Mouse (Mus musculus) embryonic facial prominence, embryonic 11.5 days (tissue): ENCODE data around the gene Gm5148. TPM values are rescaled to one million over a fixed set of nuclear protein-coding genes. Genes with fewer than 3 reads are reported as not detected.

Experiments used
- ATAC-seq: fragments of 200-750 bp; cut with Nextera tagmentation; replicated peaks from 2 replicates; pipeline ENCODE4 v1.8.0; 2017; ENCODE audit warnings: low read depth; ENCODE audit not compliant: insufficient number of reproducible peaks, low FRiP score, low TSS enrichment
- DNase-seq: peaks from one replicate; pipeline ENCODE4 v3.0.0-alpha.2; 2015; ENCODE audit warnings: low spot score
- H3K27ac ChIP-seq: fragments of 300-500 bp; sonication (generic); replicated peaks from 2 replicates; pipeline ENCODE4 v1.5.1; 2014; ENCODE audit warnings: mild to moderate bottlenecking, low read depth, low read length, control low read depth
- H3K27me3 ChIP-seq: fragments of 300-500 bp; sonication (generic); 2 replicates; pipeline ENCODE4 v1.6.1; 2014; ENCODE audit warnings: mild to moderate bottlenecking, low read length, moderate library complexity, mixed read lengths; ENCODE audit not compliant: control insufficient read depth, insufficient read depth
- H3K36me3 ChIP-seq: fragments of 300-500 bp; sonication (generic); replicated peaks from 2 replicates; pipeline ENCODE4 v1.6.1; 2014; ENCODE audit warnings: low read depth, mild to moderate bottlenecking, low read length, moderate library complexity, mixed read lengths; ENCODE audit not compliant: control insufficient read depth, insufficient read depth
- H3K4me1 ChIP-seq: fragments of 300-500 bp; sonication (generic); 2 replicates; pipeline ENCODE4 v1.6.1; 2014; ENCODE audit warnings: low read length, mixed read lengths; ENCODE audit not compliant: control insufficient read depth, insufficient read depth
- H3K4me2 ChIP-seq: fragments of 300-500 bp; sonication (generic); 2 replicates; pipeline ENCODE4 v1.6.1; 2014; ENCODE audit warnings: low read depth, mild to moderate bottlenecking, control low read depth, low read length, moderate library complexity
- H3K4me3 ChIP-seq: fragments of 300-500 bp; sonication (generic); 2 replicates; pipeline ENCODE4 v1.5.1; 2014; ENCODE audit warnings: low read depth, low read length, control low read depth
- H3K9ac ChIP-seq: fragments of 300-500 bp; sonication (generic); replicated peaks from 2 replicates; pipeline ENCODE4 v1.6.1; 2014; ENCODE audit warnings: mild to moderate bottlenecking, control low read depth, low read length
- H3K9me3 ChIP-seq: fragments of 300-500 bp; sonication (generic); replicated peaks from 2 replicates; pipeline ENCODE4 v1.6.1; 2016; ENCODE audit warnings: mild to moderate bottlenecking, low read length, inconsistent platforms, mixed read lengths; ENCODE audit not compliant: control insufficient read depth
- WGBS: fragments of 180-500 bp; shearing (Covaris S2); extraction: QIAGEN DNeasy Blood & Tissue Kit; methylation state at CpG from one replicate; pipeline ENCODE4 v1.1.7; 2014; 5-methylcytosine and 5-hydroxymethylcytosine counted together
- polyA plus RNA-seq: library from polyadenylated mRNA; unstranded; fragments of >200 nt; fragmentation: Nextera tagmentation; extraction: Ambion mirVana; gene quantifications from 2 replicates; pipeline ENCODE4 v1.2.1, GENCODE M21; 2014

Gene Gm5148
- 2.6 and 3.7 TPM in 2 replicates for polyA plus RNA-seq

DNA sequence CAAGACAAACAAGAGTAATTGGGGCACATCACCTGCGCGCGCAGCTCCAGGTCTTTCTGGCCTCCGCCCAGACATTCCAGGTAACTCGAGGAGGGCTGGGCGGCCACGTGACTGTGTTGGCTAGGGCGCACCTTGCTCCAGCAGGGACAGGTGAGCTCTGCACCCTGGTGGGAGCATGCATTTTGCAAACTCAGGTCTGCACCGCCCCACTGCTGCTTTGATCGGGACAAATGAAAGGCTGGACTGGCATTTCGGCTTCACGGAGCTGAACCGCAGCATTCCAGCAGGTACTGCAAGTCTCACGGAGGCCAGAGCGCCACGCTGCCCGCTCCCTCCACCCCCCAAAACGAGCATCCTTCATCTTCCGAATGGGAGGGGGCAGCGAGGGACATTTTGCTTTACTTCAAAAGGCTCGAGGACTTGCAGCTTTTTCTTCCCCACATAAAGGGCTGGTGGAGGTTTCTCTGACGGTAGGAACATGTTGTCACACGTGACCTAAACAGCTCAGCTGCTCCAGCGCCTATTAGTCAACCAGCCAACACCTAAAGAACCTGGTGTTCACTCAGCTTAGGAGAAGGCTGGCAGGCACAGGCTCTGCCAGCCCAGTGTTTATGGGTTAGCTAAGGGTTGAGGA is at the start of gene Gm5148:
TSS of gene Gm5148 (minus strand) at position 320 of the 634 bp plus-strand sequence.
- peak within 1 kb of the TSS; percentile 42; the same call in 1 of the 2 replicates for H3K27ac ChIP-seq

DNA sequence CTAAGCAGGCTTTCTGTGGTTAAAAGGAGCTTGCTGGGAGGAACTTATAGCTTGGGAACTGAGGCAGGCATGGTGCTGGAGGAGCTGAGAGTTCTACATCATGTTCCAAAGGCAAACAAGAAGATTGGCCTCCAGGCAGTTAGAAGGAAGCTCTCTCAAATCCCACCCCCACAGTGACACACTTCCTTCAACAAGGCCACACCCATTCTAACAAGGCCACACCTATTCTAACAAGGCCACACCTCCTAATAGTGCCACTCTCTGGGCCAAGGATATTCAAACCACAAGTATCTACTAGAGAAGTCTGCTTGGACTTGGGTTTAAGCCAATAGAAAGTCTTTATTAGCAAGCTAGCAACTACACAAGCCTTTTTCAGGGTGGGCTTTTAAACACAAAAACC is 46.7 kb upstream of the Gm5148 start:
- Histone ChIP-seq H3K4me2 (no peak overlapping the region), H3K9me3 (no peaks in the 10 kb centered on the region), H3K36me3 (no peaks in the 10 kb centered on the region), H3K4me1 (peaks cover 2% of the 10 kb centered on the region; the same call in 1 of the 2 replicates), H3K4me3 (no peak overlapping the region), H3K9ac (no peak overlapping the region), H3K27me3 (no peaks in the 10 kb centered on the region), H3K27ac (no peak overlapping the region)
- DNase-seq (no peak), ATAC-seq (no peak)

More for the DNA sequence above, at the start of gene Gm5148:
- Histone ChIP-seq H3K4me3 (peak within 1 kb of the TSS; percentile 32), H3K9me3 (no peaks in the 10 kb centered on the region), H3K27me3 (no peaks in the 10 kb centered on the region), H3K4me1 (peaks cover 7% of the 10 kb centered on the region), H3K9ac (peak within 1 kb of the TSS; percentile 48), H3K4me2 (peak within 1 kb of the TSS; percentile 77), H3K36me3 (no peaks in the 10 kb centered on the region)
- ATAC-seq (peak; percentile 78), DNase-seq (peak; percentile 70)
- WGBS: 3% methylated on average over 24 of the region's 24 CpGs

DNA sequence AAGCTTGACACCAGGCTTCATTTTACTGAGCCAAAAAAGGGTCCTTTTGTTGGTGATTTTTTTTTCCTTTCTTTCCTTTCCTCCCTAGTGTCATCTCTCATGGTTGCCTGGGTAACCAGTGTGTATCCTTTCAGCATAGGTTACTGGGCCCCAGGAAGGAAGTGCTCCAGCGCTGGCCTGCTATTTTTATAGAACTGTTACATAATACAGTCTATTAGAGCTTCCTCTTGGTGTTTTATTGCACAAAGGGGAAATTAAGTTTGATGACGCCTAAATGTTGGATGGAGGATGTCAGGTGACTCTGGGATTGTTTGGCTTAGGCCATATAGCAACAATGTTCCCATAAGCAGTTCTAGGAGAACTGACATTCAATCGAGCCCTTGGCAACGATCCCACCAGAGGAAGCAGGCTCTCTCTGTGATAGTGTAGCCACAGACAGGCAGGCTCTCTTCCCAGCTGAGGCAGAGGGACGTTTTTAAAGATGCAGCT is 45.0 kb upstream of the Gm5148 start:
- WGBS: 15% methylated on average over 5 of the region's 5 CpGs
- Histone ChIP-seq H3K27me3 (no peaks in the 10 kb centered on the region), H3K9ac (no peak overlapping the region), H3K4me3 (no peak overlapping the region), H3K27ac (0 out of 2 replicates have a peak overlapping the region, but pooled peaks have one; percentile 14), H3K36me3 (no peaks in the 10 kb centered on the region), H3K4me1 (peaks cover 2% of the 10 kb centered on the region; the same call in 1 of the 2 replicates), H3K4me2 (no peak overlapping the region), H3K9me3 (no peaks in the 10 kb centered on the region)
- ATAC-seq (peak; percentile 79), DNase-seq (peak; percentile 74)

DNA sequence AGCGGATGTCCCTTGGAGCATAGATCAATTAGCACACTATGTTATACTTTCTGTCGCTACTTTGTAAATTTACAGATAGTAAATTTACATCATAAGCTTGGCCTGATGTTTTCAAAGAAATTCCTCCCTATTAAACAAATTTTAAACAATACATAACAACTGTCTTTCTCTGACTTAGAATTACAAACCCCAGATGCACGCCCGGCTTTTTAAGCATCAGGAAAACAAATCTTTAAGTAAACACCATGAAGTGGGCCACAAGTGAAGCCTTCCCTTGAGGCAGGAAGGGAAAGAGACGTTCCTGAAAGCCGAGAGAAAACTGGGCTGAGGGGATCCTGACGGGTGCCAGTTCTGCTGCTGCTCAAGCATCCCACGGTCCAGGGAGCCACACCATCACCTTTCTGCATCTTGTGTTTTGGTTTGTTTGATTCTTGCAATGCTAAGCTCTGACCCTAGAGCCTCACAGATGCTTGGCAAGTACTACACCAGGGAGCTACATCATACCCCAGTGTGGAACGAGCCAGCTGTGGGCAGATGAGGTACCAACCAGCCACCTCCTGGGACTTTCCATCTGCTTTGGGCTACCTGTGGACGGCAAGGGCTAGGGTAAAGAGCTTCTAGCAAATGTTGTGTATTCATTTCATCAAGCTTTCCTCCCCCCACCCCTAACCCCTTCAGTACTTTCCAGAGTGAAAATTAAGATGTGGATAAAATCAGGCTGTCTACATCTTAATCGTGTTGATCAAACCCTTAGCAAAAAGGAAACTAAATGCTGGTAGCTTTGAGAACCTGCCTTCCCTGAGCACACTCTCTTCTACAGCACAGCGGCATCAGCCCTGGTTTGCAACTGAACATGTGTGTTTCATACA is 43.1 kb upstream of the Gm5148 start:
- no peaks in the 10 kb centered on the region for H3K36me3 ChIP-seq
- ATAC-seq (no peak), DNase-seq (no peak)
- no peaks in the 10 kb centered on the region for H3K27me3 ChIP-seq
- no peak overlapping the region for H3K27ac ChIP-seq
- 62% methylated on average over 12 of the region's 12 CpGs for WGBS
- H3K4me1 ChIP-seq: peaks cover 2% of the 10 kb centered on the region; the same call in 1 of the 2 replicates
- H3K4me2 ChIP-seq: no peak overlapping the region
- H3K9me3 ChIP-seq: no peaks in the 10 kb centered on the region
- no peak overlapping the region for H3K4me3 ChIP-seq
- no peak overlapping the region for H3K9ac ChIP-seq

DNA sequence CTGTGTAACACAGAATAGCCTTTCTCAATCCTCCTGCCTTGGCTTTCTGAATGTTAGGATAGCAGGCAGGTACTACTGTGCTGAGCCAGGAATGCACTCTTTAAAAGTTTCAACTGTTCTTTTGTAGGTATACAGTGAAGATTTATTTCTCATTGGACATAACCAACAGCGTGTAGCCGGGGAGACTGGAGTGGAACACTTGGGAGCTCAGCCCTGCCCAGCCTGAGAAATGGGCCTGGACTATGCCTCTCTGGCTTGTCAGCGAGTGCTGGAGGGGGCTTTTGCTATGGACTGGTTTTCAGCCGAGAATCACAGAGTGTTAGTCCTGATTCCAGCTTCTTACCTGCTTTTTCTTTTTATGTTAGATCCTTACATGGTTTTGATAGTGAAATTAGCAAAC is 42.3 kb upstream of the Gm5148 start:
- Histone ChIP-seq H3K36me3 (no peaks in the 10 kb centered on the region), H3K9me3 (no peaks in the 10 kb centered on the region), H3K27me3 (no peaks in the 10 kb centered on the region), H3K4me3 (no peak overlapping the region), H3K4me1 (peaks cover 2% of the 10 kb centered on the region; the same call in 1 of the 2 replicates), H3K9ac (no peak overlapping the region), H3K27ac (no peak overlapping the region), H3K4me2 (no peak overlapping the region)
- DNase-seq (no peak), ATAC-seq (no peak)
- 67% methylated on average over 4 of the region's 4 CpGs for WGBS

DNA sequence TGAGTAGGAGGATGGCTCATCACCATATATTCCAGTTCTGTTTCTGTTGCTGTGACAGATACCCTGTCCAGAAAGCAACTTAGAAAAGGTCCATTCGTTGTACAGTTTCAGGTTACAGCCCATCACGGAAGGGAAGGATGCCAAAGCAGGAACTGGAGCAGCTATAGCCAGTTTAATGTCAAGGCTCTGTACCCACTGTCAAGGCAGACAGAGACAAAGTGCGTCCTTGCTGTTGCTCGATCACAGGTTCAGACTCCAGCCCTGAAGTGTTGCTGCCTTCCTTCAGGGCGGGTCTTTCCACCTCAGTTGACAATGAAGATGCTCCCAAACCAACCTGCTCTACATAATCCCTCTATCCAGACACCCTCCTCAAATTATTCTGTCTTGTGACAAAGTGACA is 41.7 kb upstream of the Gm5148 start:
- Histone ChIP-seq H3K4me3 (no peak overlapping the region), H3K4me2 (no peak overlapping the region), H3K27ac (no peak overlapping the region), H3K9ac (no peak overlapping the region), H3K36me3 (no peaks in the 10 kb centered on the region), H3K27me3 (no peaks in the 10 kb centered on the region), H3K4me1 (peaks cover 2% of the 10 kb centered on the region; the same call in 1 of the 2 replicates), H3K9me3 (no peaks in the 10 kb centered on the region)
- DNase-seq (no peak), ATAC-seq (no peak)
- WGBS: 79% methylated on average over 5 of the region's 5 CpGs

DNA sequence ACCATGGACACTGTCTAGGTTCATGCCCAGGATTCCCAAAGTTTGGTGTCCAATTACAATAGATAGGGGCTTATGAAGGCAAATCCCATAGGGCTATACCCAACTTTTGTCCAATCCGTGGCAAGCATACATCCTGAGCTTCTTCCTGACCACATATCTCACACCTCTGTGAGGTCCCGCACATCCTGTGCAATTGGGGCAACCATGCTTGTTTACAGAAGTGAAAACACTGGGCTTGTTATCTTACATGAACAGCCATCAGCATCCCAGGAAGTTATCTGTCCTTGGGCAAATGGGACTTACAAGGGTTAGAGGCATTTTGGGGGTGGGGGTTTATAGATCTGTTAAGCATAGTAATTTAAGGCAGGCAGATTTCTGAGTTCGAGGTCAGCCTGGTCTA is 41.0 kb upstream of the Gm5148 start:
- WGBS: 87% methylated on average over 3 of the region's 3 CpGs
- H3K4me3 ChIP-seq: no peak overlapping the region
- no peak overlapping the region for H3K4me2 ChIP-seq
- H3K4me1 ChIP-seq: peaks cover 2% of the 10 kb centered on the region; the same call in 1 of the 2 replicates
- no peak overlapping the region for H3K27ac ChIP-seq
- H3K36me3 ChIP-seq: no peaks in the 10 kb centered on the region
- no peaks in the 10 kb centered on the region for H3K9me3 ChIP-seq
- no peaks in the 10 kb centered on the region for H3K27me3 ChIP-seq
- no peak overlapping the region for H3K9ac ChIP-seq
- DNase-seq: no peak
- no peak for ATAC-seq

DNA sequence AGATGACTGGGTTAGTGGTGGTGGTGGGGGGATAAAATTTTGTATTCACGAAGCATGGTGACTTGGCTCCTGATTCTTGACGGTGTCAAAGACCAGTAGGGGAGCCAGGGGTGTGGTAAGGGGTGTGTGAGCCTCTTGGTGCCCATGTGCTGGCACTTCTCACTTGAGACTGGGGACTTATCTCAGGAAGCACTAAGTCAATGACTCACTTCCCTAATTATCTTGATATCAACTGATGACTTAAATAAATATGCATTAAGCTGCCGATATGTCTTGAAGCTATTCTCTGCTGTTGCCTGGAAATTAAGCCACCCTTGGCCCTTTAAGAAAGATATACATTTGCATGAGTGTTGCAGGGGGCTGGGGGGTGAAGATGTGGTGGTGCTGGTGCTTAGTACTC is 38.0 kb upstream of the Gm5148 start:
- no peaks in the 10 kb centered on the region for H3K4me1 ChIP-seq
- H3K9ac ChIP-seq: no peak overlapping the region
- WGBS: 82% methylated on average over 3 of the region's 3 CpGs
- H3K9me3 ChIP-seq: no peaks in the 10 kb centered on the region
- no peaks in the 10 kb centered on the region for H3K36me3 ChIP-seq
- H3K27ac ChIP-seq: no peak overlapping the region
- H3K27me3 ChIP-seq: no peaks in the 10 kb centered on the region
- H3K4me3 ChIP-seq: no peak overlapping the region
- ATAC-seq: no peak
- no peak for DNase-seq
- no peak overlapping the region for H3K4me2 ChIP-seq
